Mouse (Mus musculus) large intestine, adult 2 months (tissue): ENCODE data around the gene Zfp329. TPM values are rescaled to one million over a fixed set of nuclear protein-coding genes. Genes with fewer than 3 reads are reported as not detected.

Experiments
- polyA plus RNA-seq: library from polyadenylated mRNA; depleted of rRNA; stranded (reverse); fragments of >200 nt; gene quantifications from 2 replicates; pipeline ENCODE4 v1.2.3, GENCODE M21; 2012; rRNA removed

Gene Zfp329
- polyA plus RNA-seq, 1 experiment: 0.87 TPM

Other genes starting within 250 kb of the Zfp329 start
- not detected in 2 replicates for gene Vmn2r53, start 210.1 kb downstream of the Zfp329 start, polyA plus RNA-seq
- not detected in 2 replicates for gene Vmn2r54, start 178.5 kb downstream of the Zfp329 start, polyA plus RNA-seq
- not detected in 2 replicates for gene Vmn2r55, start 133.9 kb downstream of the Zfp329 start, polyA plus RNA-seq
- not detected in 2 replicates for gene Vmn2r56, start 83.9 kb downstream of the Zfp329 start, polyA plus RNA-seq
- gene Zscan18, start 15.2 kb downstream of the Zfp329 start, polyA plus RNA-seq: 0.38 and 0.52 TPM in 2 replicates
- gene Zfp110, start 15.9 kb upstream of the Zfp329 start, polyA plus RNA-seq: 6.0 and 10.3 TPM in 2 replicates
- 0.33 and 0.51 TPM in 2 replicates for gene Zfp128, start 62.3 kb upstream of the Zfp329 start, polyA plus RNA-seq
- gene Zscan22, start 79.0 kb upstream of the Zfp329 start, polyA plus RNA-seq: 6.8 and 7.5 TPM in 2 replicates
- gene Rps5, start 103.4 kb upstream of the Zfp329 start, polyA plus RNA-seq: 2,560 and 2,617 TPM in 2 replicates
- gene Rnf225, start 108.6 kb upstream of the Zfp329 start, polyA plus RNA-seq: 0.20 and 0.27 TPM in 2 replicates
- 3.9 and 5.2 TPM in 2 replicates for gene Zfp324, start 147.0 kb upstream of the Zfp329 start, polyA plus RNA-seq
- 2.5 and 3.4 TPM in 2 replicates for gene Zfp446, start 159.0 kb upstream of the Zfp329 start, polyA plus RNA-seq
- 0.09 and 0.23 TPM in 2 replicates for gene Slc27a5, start 179.3 kb upstream of the Zfp329 start, polyA plus RNA-seq
- gene Trim28, start 180.3 kb upstream of the Zfp329 start, polyA plus RNA-seq: 230 and 300 TPM in 2 replicates
- gene Zbtb45, start 191.2 kb upstream of the Zfp329 start, polyA plus RNA-seq: 16.0 and 18.3 TPM in 2 replicates
- gene Chmp2a, start 215.9 kb upstream of the Zfp329 start, polyA plus RNA-seq: 128 and 132 TPM in 2 replicates
- 188 and 202 TPM in 2 replicates for gene Ube2m, start 219.4 kb upstream of the Zfp329 start, polyA plus RNA-seq
- gene Mzf1, start 235.9 kb upstream of the Zfp329 start, polyA plus RNA-seq: 0.66 and 0.80 TPM in 2 replicates